Comparison of ENCODE assay signal across 4 mouse cellular contexts in genomic region chr17:16374119-16374854, GRCm38 (mm10).
DNase-seq lines count a peak whose midpoint lies in the region.
"Not testable (repeated sequence)": the region's sequence is repeated elsewhere in the genome, so short reads cannot be mapped to it uniquely, and the experiment has no call there.

No protein-coding gene starts in this region.

- not testable (repeated sequence) for H3K9me3 ChIP-seq in ES-E14 (ENCODE audit: control insufficient read depth, insufficient read depth, low read depth, low read length)

- H3K4me1 ChIP-seq in ES-E14 (ENCODE audit: control insufficient read depth in 2 of 2, insufficient read depth in 2 of 2, low read length in 2 of 2, poor library complexity in 1 of 2) = peaks cover 1 to 12% of the 10 kb centered on the region in 2 experiments; a peak in 3 of 4 replicates

- in situ Hi-C loops in ES-E14 (cut with MboI; ENCODE audit: low sequenced_read_pairs in 2 of 2, unreplicated experiment in 2 of 2) = not testable (repeated sequence)

- H3K4me3 ChIP-seq in ES-E14 (ENCODE audit: insufficient read depth in 1 of 2, low read depth in 1 of 2, low read length in 2 of 2, poor library complexity in 1 of 2, severe bottlenecking in 1 of 2) = not testable (repeated sequence)

- H3K36me3 ChIP-seq in ES-E14 (ENCODE audit: control insufficient read depth, insufficient read depth, low read length, poor library complexity, severe bottlenecking) = not testable (repeated sequence)

- not testable (repeated sequence) for H3K9ac ChIP-seq in ES-E14 (ENCODE audit: insufficient read depth, low read depth, low read length, poor library complexity, severe bottlenecking)

- H3K27ac ChIP-seq in ES-E14 (ENCODE audit: insufficient read depth, low read depth, low read length, poor library complexity, severe bottlenecking) = peak overlapping the region; percentile 70; the same call in 1 of the 2 replicates

- peak; percentile 47 for DNase-seq in ES-CJ7 (ENCODE audit: low read depth, low spot score)
- DNase-seq in ES-E14 (ENCODE audit: low read depth, low spot score) = not testable (repeated sequence)
- DNase-seq in R1 (ENCODE audit: low read depth, low spot score) = peak; percentile 71
- peak; percentile 62 for DNase-seq in ZHBTc4 (ENCODE audit: low read depth, low spot score)
